Mouse (Mus musculus): ENCODE data around the gene Glrx5. TPM values are rescaled to one million over a fixed set of nuclear protein-coding genes. Genes with fewer than 3 reads are reported as not detected.

Gene Glrx5
- total and polyA plus RNA-seq, 2 experiments from 2014 or later = 47.4 to 177 TPM

- no peak for DNase-seq
- H3K36me3 ChIP-seq (ENCODE audit: insufficient read depth) = no peaks in the 10 kb centered on the region
- H3K9ac ChIP-seq = no peak overlapping the region
- no peak overlapping the region for H3K4me3 ChIP-seq (ENCODE audit: low read depth, low read length)
- no peak for ATAC-seq
- H3K27me3 ChIP-seq (ENCODE audit: insufficient read depth, low read length) = no peaks in the 10 kb centered on the region
- H3K4me2 ChIP-seq (ENCODE audit: low read depth) = no peak overlapping the region
- TF ChIP-seq CTCF (IDR thresholded peaks at IDR 0.05; ENCODE audit: low read depth) = no peak
- no peaks in the 10 kb centered on the region for H3K9me3 ChIP-seq (ENCODE audit: low read length)
- no peak overlapping the region for H3K27ac ChIP-seq (ENCODE audit: low read depth, low read length)
- no peaks in the 10 kb centered on the region for H3K4me1 ChIP-seq (ENCODE audit: insufficient read depth)
- 57% methylated on average over 8 of the region's 8 CpGs for WGBS
Measured at GRCm38 (mm10) chr12:104999171-104999570, 33.3 kb upstream of the Glrx5 start.

- H3K36me3 ChIP-seq (ENCODE audit: insufficient read depth) = no peaks in the 10 kb centered on the region
- no peak overlapping the region for H3K9ac ChIP-seq
- H3K4me2 ChIP-seq (ENCODE audit: low read depth) = no peak overlapping the region
- no peaks in the 10 kb centered on the region for H3K4me1 ChIP-seq (ENCODE audit: insufficient read depth)
- ATAC-seq = no peak
- no peaks in the 10 kb centered on the region for H3K9me3 ChIP-seq (ENCODE audit: low read length)
- H3K27ac ChIP-seq (ENCODE audit: low read depth, low read length) = no peak overlapping the region
- no peak for DNase-seq
- TF ChIP-seq CTCF (IDR thresholded peaks at IDR 0.05; ENCODE audit: low read depth) = no peak
- H3K27me3 ChIP-seq (ENCODE audit: insufficient read depth, low read length) = no peaks in the 10 kb centered on the region
- H3K4me3 ChIP-seq (ENCODE audit: low read depth, low read length) = no peak overlapping the region
- 79% methylated on average over 9 of the region's 9 CpGs for WGBS
Measured at GRCm38 (mm10) chr12:105000487-105001283, 31.8 kb upstream of the Glrx5 start.

DNA sequence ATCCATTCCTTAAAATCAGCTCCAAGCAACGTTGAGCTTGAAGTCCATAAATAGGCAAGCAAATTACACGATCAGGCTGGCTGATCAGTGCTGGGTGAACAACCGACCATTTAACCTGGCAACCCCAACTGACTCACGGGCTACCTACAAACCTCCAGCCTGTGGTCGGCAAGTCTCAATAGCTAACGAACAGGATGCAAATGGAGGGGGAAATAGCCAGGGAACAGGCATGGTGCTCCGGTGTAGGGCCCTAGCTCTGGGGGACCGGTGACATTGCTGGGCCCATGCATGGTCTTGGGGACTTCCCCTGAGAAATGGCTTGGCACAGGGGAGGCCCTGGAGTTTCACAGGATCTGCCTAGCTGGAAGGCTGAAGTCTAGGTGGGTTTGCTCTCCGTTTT is 31.2 kb upstream of the Glrx5 start:
- no peaks in the 10 kb centered on the region for H3K27me3 ChIP-seq (ENCODE audit: insufficient read depth, low read length)
- WGBS = 82% methylated on average over 9 of the region's 9 CpGs
- H3K27ac ChIP-seq (ENCODE audit: low read depth, low read length) = no peak overlapping the region
- no peak overlapping the region for H3K4me3 ChIP-seq (ENCODE audit: low read depth, low read length)
- no peak for DNase-seq
- no peak overlapping the region for H3K9ac ChIP-seq
- no peaks in the 10 kb centered on the region for H3K4me1 ChIP-seq (ENCODE audit: insufficient read depth)
- H3K9me3 ChIP-seq (ENCODE audit: low read length) = no peaks in the 10 kb centered on the region
- TF ChIP-seq CTCF (IDR thresholded peaks at IDR 0.05; ENCODE audit: low read depth) = no peak
- ATAC-seq = no peak
- H3K4me2 ChIP-seq (ENCODE audit: low read depth) = no peak overlapping the region
- H3K36me3 ChIP-seq (ENCODE audit: insufficient read depth) = no peaks in the 10 kb centered on the region

- DNase-seq = no peak
- Histone ChIP-seq H3K27ac (ENCODE audit: low read depth, low read length) (no peak overlapping the region), H3K9me3 (ENCODE audit: low read length) (no peaks in the 10 kb centered on the region), H3K36me3 (ENCODE audit: insufficient read depth) (no peaks in the 10 kb centered on the region), H3K4me1 (ENCODE audit: insufficient read depth) (no peaks in the 10 kb centered on the region), H3K4me2 (ENCODE audit: low read depth) (no peak overlapping the region), H3K4me3 (ENCODE audit: low read depth, low read length) (no peak overlapping the region), H3K27me3 (ENCODE audit: insufficient read depth, low read length) (no peaks in the 10 kb centered on the region), H3K9ac (no peak overlapping the region)
- 67% methylated on average over 10 of the region's 10 CpGs for WGBS
- 0 out of 2 replicates have a peak, but pooled peaks have one; percentile 22 for TF ChIP-seq CTCF (IDR thresholded peaks at IDR 0.05; ENCODE audit: low read depth)
- 0 out of 2 replicates have a peak, but pooled peaks have one; percentile 18 for ATAC-seq
Measured at GRCm38 (mm10) chr12:105002340-105003132, 30.0 kb upstream of the Glrx5 start.

GRCm38 (mm10) chr12:105003158-105003557 is 29.3 kb upstream of the Glrx5 start:
- no peak for ATAC-seq
- Histone ChIP-seq H3K4me3 (ENCODE audit: low read depth, low read length) (no peak overlapping the region), H3K4me1 (ENCODE audit: insufficient read depth) (no peaks in the 10 kb centered on the region), H3K9ac (no peak overlapping the region), H3K27ac (ENCODE audit: low read depth, low read length) (no peak overlapping the region), H3K4me2 (ENCODE audit: low read depth) (no peak overlapping the region), H3K36me3 (ENCODE audit: insufficient read depth) (no peaks in the 10 kb centered on the region), H3K27me3 (ENCODE audit: insufficient read depth, low read length) (no peaks in the 10 kb centered on the region), H3K9me3 (ENCODE audit: low read length) (no peaks in the 10 kb centered on the region)
- WGBS = 48% methylated on average over 9 of the region's 9 CpGs
- DNase-seq = no peak
- no peak for TF ChIP-seq CTCF (IDR thresholded peaks at IDR 0.05; ENCODE audit: low read depth)

- TF ChIP-seq CTCF (IDR thresholded peaks at IDR 0.05; ENCODE audit: low read depth) = no peak
- Histone ChIP-seq H3K4me2 (ENCODE audit: low read depth) (no peak overlapping the region), H3K27me3 (ENCODE audit: insufficient read depth, low read length) (0 out of 2 replicates have a peak, but pooled peaks cover 3% of the 10 kb centered on the region), H3K4me1 (ENCODE audit: insufficient read depth) (no peaks in the 10 kb centered on the region), H3K9ac (no peak overlapping the region), H3K36me3 (ENCODE audit: insufficient read depth) (no peaks in the 10 kb centered on the region), H3K27ac (ENCODE audit: low read depth, low read length) (no peak overlapping the region), H3K9me3 (ENCODE audit: low read length) (no peaks in the 10 kb centered on the region), H3K4me3 (ENCODE audit: low read depth, low read length) (no peak overlapping the region)
- whole genome bisulfite sequencing = 79% methylated on average over 3 of the region's 3 CpGs
- DNase-seq (no peak), ATAC-seq (no peak)
Measured at GRCm38 (mm10) chr12:105003715-105004114, 28.8 kb upstream of the Glrx5 start.

Measured in forebrain, postnatal 0 days (tissue).